Mouse (Mus musculus): ENCODE results near the gene Rps6kc1.

Rps6kc1 gene

DNA sequence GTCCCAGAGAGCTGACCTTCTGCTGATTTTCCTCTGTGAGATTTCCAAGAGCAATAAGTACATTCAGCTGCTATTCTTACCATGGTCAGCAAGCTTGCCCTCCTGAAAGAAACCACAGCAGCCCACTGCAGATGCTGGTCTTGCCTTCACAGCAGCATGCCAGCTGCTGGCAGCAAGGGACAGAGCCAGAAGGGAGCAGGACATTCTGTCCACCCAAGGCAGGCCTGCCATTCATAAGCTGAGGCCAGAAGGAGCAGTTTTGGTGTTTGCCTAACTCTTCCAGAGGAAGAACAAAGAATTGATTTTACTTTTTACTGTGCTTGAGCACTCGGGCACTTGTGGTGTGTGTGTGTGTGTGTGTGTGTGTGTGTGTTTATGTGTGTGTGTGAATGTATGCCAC, 143.3 kb downstream of the Rps6kc1 start:
- in situ Hi-C loops (cut with MboI; ENCODE audit: low sequenced_read_pairs) = no loop called here

DNA sequence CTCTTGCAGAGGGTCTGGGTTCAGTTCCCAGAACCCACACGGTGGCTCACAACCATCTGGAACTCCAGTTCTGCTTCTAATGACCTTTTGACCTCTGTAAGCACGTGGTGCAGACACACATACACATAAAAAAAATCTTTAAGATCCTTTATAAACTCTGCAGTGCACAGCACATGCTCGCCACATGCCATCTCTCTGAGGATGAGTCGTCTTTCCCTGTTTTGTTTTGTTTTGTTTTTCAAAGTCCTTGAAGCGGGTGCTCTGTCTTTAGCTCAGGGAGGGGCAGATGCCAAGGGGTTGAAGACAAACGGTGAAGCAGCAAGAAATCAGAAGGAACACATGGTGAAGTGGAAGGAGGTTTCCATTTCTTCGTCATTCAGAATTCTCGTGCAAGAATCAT, 143.9 kb downstream of the Rps6kc1 start:
- in situ Hi-C loops (cut with MboI; ENCODE audit: low sequenced_read_pairs) = no loop called here

DNA sequence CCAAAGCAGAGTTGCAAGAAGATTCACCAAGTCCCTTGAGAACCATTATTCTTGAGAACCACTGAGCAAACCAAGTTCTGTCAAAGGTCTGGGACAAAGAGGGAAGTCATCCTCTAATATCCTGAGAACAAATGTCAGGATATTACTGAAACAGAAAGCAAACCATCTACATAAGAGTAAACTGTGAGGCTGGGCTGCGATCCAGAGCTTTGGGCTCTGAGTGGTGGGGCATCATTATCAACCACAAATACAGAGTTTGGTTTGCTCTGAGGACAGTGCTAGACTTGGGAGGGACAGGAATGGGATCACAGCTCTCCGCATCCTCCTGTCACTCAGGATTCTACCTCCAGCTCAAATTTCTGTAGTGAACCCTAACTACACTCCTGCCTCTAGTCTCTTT, 144.8 kb downstream of the Rps6kc1 start:
- in situ Hi-C loops (cut with MboI; ENCODE audit: low sequenced_read_pairs) = no loop called here

DNA sequence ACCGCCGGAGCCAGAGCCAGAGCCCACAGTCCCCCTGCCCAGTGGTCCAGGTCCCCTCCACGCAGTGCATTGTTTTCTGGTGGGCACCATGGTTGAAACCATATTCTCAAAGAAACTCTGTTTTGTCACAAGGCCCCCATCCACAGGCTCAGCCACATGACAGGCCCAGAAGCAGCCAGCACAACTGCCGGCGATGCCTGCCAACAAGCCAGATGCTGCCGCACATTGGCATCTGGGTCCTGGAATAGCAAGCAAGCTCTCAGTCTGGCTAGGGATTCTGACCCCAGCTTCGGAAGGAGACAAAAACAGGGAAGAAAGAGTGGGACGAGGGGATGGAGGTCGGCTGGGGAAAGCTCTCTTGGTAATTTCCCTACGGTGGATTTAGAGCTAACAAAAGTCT, 147.8 kb downstream of the Rps6kc1 start:
- in situ Hi-C loops (cut with MboI; ENCODE audit: low sequenced_read_pairs) = no loop called here

DNA sequence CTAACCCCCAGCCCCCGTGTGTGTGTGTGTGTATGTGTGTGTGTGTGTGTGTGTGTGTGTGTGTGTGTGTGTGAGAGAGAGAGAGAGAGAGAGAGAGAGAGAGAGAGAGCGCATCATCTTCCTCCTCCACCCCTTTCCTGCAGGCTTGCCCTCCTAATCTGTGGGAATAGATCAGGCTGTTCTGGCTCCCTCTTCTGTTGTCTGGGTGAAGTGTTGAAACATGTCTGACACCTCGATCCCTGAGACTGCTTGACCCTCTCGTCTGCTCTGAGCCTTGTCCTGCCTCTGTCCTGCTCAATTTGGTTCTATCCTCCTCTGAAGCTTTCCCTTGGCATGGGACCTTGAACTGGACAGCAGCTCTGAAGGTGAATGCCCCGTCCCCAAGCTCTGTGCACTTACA, 149.8 kb downstream of the Rps6kc1 start:
- in situ Hi-C loops (cut with MboI; ENCODE audit: low sequenced_read_pairs) = no loop called here

DNA sequence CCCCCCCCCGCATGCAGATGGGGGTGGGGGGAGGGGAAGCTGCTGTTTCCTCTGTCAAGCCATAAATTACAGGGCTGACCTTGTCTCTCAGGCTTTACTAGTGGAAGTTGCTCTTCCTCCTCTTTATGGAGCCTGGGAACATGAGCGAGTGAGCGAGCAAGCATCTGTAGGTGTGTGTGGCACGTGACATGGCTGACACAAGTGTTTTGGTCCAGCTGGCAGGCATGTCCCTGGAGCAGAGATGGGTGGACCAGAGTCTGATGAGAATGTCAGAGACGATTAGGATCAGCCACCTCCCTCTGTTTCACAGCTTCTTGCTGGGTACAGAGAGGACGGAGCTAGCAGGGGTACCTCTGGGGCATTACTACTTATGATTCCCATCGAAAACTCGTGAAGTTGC, 153.7 kb downstream of the Rps6kc1 start:
- in situ Hi-C loops (cut with MboI; ENCODE audit: low sequenced_read_pairs) = no loop called here

DNA sequence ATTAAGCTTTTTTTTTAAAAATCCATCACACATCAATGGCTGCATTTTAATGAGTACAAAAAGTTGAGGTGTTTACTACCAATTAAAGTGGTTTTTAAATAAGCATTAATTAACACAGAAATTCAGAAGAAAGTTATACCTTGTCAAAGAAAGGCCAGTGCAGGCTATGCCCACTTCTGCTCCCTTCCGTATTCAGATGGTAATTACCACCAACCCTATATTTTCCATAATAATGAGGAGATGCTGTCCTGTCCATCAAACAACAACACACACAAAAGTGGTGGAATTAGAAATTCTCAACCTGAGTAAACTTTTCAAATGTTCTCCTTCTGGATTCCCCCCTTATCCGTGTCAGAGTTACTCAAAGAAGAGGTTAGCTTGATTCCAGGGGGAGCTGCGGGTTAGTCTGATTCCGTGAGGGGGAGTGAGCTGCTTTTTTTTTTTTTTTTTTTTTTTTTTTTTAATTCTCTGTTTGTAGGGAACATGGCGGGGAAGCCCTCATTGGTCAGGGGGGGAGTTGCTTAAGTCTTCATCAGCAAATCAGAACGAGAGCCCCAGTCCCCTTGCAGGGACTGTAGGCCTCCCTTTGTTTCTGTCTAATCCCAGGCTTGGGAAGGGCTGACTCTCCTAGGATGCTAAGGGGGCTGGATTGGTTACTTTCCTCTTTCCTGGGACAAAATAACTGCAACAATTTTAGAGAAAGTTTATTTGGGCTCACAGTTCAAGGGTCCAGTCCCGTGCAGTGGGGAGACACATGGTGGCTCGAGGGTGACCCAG, 159.6 kb downstream of the Rps6kc1 start:
- in situ Hi-C loops (cut with MboI; ENCODE audit: low sequenced_read_pairs) = no loop called here

DNA sequence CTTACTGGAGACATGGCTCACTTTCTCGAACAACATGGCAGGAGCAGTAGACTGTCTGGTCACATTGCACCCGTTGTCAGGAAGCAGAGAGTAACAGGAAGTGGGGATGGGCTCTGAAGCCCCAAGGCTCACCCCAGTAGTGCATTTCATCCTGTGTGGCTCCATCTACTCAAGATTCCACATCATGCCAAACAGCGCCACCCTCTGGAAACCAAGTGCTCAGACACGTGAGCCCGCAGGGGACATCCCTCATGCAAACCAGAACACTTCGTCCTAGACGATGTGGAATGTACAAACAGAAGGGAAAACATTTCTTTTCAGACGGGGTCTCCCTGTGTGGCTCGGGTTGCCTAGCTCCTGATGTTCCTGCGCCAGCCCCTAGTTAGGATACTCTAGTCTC, 162.6 kb downstream of the Rps6kc1 start:
- in situ Hi-C loops (cut with MboI; ENCODE audit: low sequenced_read_pairs) = no loop called here

DNA sequence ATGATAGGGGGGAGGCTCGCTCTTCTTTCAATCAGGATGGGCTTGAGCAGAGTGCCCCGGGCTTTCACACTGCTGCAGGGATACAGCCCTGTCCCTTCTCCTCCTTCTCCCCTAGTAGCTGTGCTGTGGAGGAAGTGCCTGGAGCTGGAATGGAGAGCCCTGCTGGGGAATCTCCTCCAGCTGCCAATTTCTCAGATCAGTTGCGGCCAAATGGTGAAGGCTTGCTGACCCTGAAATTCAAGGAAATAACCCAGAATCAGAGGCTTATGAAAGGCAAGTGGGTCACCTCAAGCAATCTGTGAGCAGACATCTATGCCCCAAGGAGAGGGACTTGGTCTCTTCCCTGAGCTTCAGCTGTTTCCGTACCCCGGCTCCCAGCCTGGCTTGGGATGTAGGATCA, 170.1 kb downstream of the Rps6kc1 start:
- in situ Hi-C loops (cut with MboI; ENCODE audit: low sequenced_read_pairs) = no loop called here

DNA sequence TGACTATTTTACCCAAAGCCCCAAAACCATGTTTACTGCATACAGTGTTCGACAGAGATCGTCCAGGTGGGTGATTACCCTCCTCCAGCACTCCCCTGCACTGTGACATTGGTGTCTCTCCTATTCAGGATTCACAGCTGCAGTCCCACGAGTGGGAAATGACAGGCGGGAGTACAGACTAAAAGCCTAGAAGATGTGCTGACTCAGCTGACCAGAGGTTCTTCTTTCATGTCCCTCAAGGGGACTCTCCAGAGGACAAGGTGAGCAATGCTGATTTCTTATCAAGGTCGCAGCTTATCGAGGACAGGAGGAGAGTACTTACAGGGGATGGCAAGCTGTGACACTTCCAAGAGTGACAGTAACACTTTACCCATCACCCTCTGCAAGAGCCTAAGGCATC, 178.8 kb downstream of the Rps6kc1 start:
- in situ Hi-C loops (cut with MboI; ENCODE audit: low sequenced_read_pairs) = no loop called here

DNA sequence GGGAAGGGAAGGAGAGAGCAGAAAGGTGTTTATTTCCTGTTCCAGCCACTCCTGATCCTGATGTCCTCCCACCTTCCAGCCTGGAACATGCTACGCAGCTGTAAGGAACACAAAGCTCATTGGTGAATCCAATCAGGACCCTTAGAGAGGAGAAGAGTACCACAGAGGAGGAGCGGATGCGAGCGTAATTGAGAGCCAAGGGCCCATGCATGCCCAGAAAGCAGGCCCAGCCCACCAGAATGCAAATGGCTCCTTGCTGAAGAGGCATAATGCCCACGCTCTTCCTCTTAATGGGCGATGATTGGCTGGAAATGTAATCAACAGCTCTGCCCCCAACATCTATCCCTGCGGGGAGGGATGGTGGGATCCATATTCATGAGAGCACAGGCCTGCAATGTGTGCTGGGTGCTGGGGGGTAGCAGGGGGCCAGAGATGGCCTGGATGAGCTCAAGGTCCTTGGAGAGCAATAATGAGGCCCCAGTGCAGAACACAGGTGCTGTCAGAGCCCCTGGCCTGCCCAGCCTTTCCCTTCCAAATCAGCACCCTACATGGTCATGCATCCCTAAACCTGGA, 182.0 kb downstream of the Rps6kc1 start:
- in situ Hi-C loops (cut with MboI; ENCODE audit: low sequenced_read_pairs) = no loop called here

DNA sequence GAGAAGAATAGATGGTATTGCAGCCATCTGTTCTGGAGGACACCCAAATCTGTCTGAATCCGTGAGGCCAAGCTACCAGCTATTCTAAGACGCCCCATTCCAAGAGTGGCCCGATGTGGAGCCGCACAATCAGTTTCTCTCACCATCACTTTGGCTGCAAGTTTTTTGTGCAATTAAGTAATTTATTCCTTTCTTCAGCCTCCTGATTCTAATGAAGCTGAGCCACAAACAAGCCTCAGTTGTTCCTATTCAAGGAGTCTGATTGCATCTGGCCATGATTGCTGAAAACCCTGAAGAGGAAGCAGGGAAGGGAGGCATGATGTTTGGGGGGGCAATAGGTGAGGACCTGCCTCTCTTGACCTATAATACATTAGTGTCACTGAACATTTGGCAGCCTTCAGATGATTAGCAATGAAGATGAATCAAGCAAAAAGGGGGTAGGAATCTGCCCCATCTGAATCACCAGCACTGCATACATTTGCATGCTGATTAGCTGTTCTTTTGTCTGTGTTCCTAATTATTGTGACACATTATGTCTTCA, 183.4 kb downstream of the Rps6kc1 start:
- in situ Hi-C loops (cut with MboI; ENCODE audit: low sequenced_read_pairs) = no loop called here

DNA sequence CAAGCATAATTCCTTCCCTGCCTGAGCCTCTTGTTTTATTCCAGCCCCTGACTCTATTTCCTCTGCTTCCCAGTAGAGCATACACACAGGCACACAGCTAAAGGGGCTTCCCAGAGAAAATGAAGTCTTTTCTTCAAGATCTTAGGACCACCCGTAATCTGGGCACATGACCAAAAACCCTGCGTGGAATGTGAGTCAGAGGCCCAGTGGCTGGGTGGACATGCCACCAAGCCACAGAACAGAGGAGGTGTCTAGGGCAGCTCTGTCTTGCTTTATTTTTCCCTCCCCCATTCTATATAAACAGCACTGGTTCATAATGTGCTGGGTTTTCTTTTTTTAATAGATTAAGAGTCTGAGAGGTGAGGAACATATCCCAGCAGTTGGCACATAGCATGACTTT, 184.2 kb downstream of the Rps6kc1 start:
- in situ Hi-C loops (cut with MboI; ENCODE audit: low sequenced_read_pairs) = no loop called here

DNA sequence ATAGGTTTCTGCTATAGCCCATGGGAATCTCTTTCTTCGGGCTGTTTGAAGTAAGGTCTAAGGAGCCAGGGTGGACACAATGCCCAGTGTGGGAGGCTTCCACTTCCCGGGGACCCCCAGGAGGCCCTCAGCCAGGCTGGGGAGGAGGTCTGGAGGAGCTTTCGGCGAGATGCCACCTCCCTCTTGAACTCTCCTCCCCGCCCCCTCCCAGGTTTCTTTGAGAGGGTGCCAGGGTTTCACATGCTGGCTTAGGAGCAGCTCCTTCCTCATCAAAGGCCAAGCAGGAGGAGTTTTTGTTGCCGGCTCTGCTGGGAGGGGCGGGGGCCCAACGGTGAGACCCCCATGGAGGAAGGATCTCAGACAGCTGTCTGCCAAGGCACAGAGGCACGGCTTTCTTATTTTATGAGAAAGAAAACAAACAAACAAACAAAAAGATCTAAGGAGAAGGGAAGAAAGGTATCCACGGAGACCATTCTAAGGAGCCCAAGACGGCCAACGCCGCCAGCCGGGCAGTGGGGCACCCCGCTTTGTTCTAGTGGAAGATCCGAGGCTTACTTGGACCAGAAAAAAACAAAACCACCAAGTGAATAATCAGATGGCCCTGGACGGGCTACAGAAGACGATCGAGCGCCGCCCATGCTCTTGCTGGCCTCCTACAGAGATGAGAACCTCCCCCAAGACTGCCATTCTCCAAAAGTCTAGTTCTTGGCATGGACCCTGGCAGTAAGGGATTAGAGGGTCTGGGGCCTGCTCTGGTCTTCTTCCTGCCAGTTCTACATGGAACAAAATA, 186.8 kb downstream of the Rps6kc1 start:
- in situ Hi-C loops (cut with MboI; ENCODE audit: low sequenced_read_pairs) = no loop called here

DNA sequence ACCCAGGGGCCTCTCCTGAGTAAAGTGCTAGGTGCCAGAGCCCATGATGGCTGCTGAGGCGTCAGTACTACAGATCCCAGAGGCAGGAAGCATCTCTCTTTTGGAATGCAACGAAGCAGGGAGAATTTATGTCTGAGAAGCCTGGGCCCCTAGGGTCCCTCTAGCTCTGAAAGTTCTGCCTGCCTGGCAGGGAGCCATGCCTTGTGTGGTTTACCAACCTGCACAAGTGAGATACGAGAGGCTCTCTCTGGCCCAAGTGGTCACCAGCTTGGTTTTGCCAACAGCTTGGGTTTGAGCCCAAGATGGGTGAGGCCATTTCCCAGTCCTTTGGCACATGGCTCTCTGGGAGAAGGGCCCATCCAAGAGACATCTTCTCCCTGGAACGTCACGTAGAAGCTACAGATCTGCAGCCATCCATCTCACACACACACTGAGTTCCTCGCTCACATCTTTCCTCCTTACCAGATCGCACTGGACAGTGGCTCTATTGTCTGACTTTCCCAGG, 187.6 kb downstream of the Rps6kc1 start:
- in situ Hi-C loops (cut with MboI; ENCODE audit: low sequenced_read_pairs) = no loop called here

DNA sequence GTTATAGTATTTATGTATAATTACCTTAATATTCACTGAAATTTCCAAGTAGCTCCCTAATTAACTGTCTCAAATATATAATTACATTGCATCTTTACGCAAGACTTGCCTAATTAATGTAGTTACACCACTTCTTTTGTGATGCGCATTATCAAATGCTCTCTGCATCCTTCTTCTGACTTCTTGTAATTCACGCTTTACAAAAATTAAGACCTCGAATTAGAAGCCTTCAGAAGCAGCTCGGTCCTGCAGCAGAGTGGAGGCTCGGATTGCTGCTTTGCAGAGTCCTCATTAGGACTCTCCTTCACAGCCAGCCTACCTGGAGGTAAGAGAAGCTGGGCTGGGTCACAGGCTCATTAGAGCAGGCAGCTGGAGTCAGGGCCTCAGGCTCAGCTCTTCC, 197.7 kb downstream of the Rps6kc1 start:
- in situ Hi-C loops (cut with MboI; ENCODE audit: low sequenced_read_pairs) = no loop called here

DNA sequence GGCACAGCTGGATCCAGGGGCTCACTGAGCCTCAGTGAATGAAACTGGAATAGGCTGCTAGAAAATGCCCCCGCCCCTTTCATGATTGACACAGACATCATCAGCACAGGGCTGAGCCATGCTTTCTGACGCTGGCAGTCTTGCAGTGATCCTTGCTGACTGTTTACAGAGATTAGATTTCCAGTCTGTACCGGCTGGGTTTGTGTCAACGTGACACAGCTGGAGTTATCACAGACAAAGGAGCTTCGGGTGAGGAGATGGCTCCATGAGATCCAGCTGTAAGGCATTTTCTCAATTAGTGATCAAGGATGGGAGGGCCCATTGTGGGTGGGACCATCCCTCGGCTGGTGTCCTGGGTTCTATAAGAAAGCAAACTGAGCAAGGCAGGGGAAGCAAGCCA, 214.0 kb downstream of the Rps6kc1 start:
- in situ Hi-C loops (cut with MboI; ENCODE audit: low sequenced_read_pairs) = no loop called here

DNA sequence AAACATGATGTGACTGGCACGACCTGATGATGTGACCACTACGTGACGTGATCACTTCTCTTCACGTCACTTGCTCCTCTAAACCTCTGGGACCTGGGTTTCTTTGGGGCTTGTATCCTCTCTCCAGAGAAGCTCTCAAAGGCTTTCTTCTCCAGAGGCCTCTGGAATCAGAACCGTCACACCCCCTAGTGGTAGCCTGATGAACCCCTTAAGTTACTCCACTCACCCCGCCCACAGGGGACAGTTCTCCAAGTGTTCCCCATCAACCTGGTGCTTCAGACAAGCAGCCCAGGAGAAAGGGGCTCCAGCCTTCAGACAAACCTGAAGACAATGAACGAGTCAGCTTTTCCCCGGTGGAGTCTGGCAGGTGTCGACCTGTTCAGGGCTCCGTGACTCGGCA, 216.0 kb downstream of the Rps6kc1 start:
- in situ Hi-C loops (cut with MboI; ENCODE audit: low sequenced_read_pairs) = no loop called here

DNA sequence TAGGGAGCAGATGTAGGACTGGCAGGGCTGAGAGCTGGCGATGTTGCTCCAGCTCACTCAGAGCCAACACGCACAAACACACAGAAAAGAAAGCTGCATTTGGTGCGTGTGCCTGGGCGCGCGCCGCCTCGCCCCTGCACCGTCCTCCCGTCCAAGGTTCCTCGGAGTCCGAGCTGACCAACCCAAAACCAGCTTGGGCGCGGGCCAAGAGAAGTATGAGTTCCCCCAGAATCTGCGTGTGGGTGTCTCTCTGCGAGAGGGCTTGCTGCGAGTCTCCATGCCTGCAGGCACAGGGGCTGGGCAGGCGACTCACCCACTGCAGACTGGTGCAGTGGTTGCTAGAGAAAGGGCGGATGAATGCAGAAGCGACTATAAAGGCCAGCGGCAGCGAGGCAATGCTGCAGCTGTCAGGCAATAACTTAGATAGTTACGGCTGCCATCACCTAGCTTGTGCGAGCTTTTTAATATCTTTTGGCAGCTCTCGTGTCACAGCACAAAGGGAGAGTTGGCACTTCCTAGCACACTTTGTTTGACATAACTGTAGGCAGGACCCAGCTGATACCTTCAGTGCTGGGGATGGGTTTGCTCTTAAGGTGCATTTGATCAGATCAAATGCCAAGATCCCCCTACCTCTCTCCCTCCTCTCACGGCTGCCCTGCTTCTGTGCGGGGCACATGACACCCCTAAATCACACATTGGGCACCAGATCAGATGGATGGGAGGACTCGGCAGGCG, 220.9 kb downstream of the Rps6kc1 start:
- in situ Hi-C loops (cut with MboI; ENCODE audit: low sequenced_read_pairs) = no loop called here

DNA sequence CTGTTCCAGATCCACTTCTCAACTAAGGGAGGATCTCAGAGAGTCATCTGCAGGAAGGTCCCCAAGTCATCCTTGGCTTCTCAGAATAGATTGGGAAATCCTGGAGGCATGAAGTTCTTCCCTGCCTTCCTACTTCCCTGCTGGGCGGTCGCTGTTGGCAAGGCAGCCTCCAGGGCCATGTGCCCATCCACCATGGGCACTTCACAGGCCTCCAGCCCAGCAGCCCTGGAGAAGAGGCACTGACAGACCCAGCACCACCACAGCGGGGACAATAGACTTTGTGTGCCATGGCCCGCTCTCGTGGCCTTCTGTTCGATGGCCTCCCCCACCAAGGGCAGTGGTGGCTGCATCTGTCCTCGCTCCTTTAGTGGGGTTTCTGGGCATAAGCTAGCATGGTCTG, 228.5 kb downstream of the Rps6kc1 start:
- in situ Hi-C loops (cut with MboI; ENCODE audit: low sequenced_read_pairs) = no loop called here
